Mouse (Mus musculus) CH12.LX (cell line): ENCODE measurements around the gene Safb. TPM values are rescaled to one million over a fixed set of nuclear protein-coding genes. Genes with fewer than 3 reads are reported as not detected.

Experiments
- DNase-seq: peaks from one replicate; pipeline ENCODE4 v3.0.0-alpha.2; 2013; ENCODE audit errors: extremely low read depth
- H3K27ac ChIP-seq: 2 replicates; pipeline ENCODE4 v1.5.1; 2012; ENCODE audit warnings: low read depth, mild to moderate bottlenecking, control low read depth, moderate library complexity; ENCODE audit not compliant: insufficient read depth
- H3K27me3 ChIP-seq: replicated peaks from 2 replicates; pipeline ENCODE3; 2012; ENCODE audit warnings: inconsistent platforms
- H3K36me3 ChIP-seq, 2 experiments: replicated peaks in 1 of 2; 2 replicates each; pipeline versions ENCODE3 to v1.6.1; 2012; ENCODE audit warnings: inconsistent platforms in 1 of 2, low read length in 1 of 2, mild to moderate bottlenecking in 1 of 2, mixed read lengths in 1 of 2, moderate library complexity in 1 of 2; ENCODE audit not compliant: control insufficient read depth in 1 of 2, insufficient read depth in 1 of 2
- H3K4me1 ChIP-seq, 2 experiments: 2 replicates each; pipeline ENCODE4 v1.6.1; 2012; ENCODE audit warnings: inconsistent platforms in 1 of 2, moderate library complexity in 1 of 2; ENCODE audit not compliant: insufficient read depth in 2 of 2, control insufficient read depth in 1 of 2
- H3K4me2 ChIP-seq: 2 replicates; pipeline ENCODE4 v1.6.1; 2012; ENCODE audit warnings: low read depth, mild to moderate bottlenecking, control low read depth; ENCODE audit not compliant: poor library complexity, insufficient read depth, severe bottlenecking
- H3K4me3 ChIP-seq, 3 experiments: fragments of 150-350 bp in 1 of 3; sonication (generic) in 1 of 3; replicated peaks in 1 of 3; 2 replicates each; pipeline versions ENCODE3 to v1.5.1; 2011 to 2012; ENCODE audit warnings: low read depth in 2 of 3, low read length in 2 of 3, mild to moderate bottlenecking in 2 of 3, moderate library complexity in 2 of 3, control low read depth in 1 of 3, improper control_type of control experiment in 1 of 3, inconsistent platforms in 1 of 3, mixed read lengths in 1 of 3; ENCODE audit not compliant: poor library complexity in 1 of 3
- H3K79me2 ChIP-seq: replicated peaks from 2 replicates; pipeline ENCODE4 v1.6.1; 2012; ENCODE audit warnings: mild to moderate bottlenecking, moderate library complexity; ENCODE audit not compliant: control insufficient read depth, poor library complexity, insufficient read depth, severe bottlenecking; ENCODE audit errors: extremely low read depth
- H3K9ac ChIP-seq: 2 replicates; pipeline ENCODE4 v1.6.1; 2012; ENCODE audit warnings: low read depth, mild to moderate bottlenecking, control low read depth, moderate library complexity; ENCODE audit not compliant: insufficient read depth
- H3K9me3 ChIP-seq: replicated peaks from 2 replicates; pipeline ENCODE3; 2012; ENCODE audit warnings: low read length, inconsistent platforms, mixed read lengths
- BHLHE40 ChIP-seq: IDR thresholded peaks from 2 replicates; pipeline ENCODE4 v1.6.1; 2011; ENCODE audit warnings: mild to moderate bottlenecking, low read depth, low read length, improper control_type of control experiment
- CHD1 ChIP-seq: IDR thresholded peaks from 2 replicates; pipeline ENCODE4 v1.6.1; 2012; ENCODE audit warnings: low read depth, low read length, improper control_type of control experiment, inconsistent platforms
- CTCF ChIP-seq, 2 experiments: IDR thresholded peaks in 1 of 2; conservative IDR thresholded peaks in 1 of 2; 2 replicates each; pipeline ENCODE4 v1.5.1; 2011 to 2012; ENCODE audit warnings: low read depth in 2 of 2, low read length in 2 of 2, improper control_type of control experiment in 1 of 2, inconsistent platforms in 1 of 2, mild to moderate bottlenecking in 1 of 2, moderate library complexity in 1 of 2
- ELF1 ChIP-seq: IDR thresholded peaks from 2 replicates; pipeline ENCODE4 v1.6.1; 2014; ENCODE audit warnings: low read depth, mild to moderate bottlenecking, inconsistent platforms, low read length, improper control_type of control experiment
- ETS1 ChIP-seq: conservative IDR thresholded peaks from 2 replicates; pipeline ENCODE4 v1.6.1; 2012; ENCODE audit warnings: low read depth, mild to moderate bottlenecking, inconsistent platforms, low read length, improper control_type of control experiment, moderate library complexity
- JUN ChIP-seq: IDR thresholded peaks from 2 replicates; pipeline ENCODE4 v1.6.1; 2011; ENCODE audit warnings: low read depth, mild to moderate bottlenecking, low read length, improper control_type of control experiment, moderate library complexity; ENCODE audit not compliant: insufficient read depth
- JUND ChIP-seq: conservative IDR thresholded peaks from 2 replicates; pipeline ENCODE4 v1.6.1; 2011; ENCODE audit warnings: low read depth, low read length, improper control_type of control experiment
- MAX ChIP-seq: IDR thresholded peaks from 2 replicates; pipeline ENCODE4 v1.6.1; 2011; ENCODE audit warnings: low read length, improper control_type of control experiment
- MAZ ChIP-seq: IDR thresholded peaks from 2 replicates; pipeline ENCODE4 v1.6.1; 2012; ENCODE audit warnings: low read depth, mild to moderate bottlenecking, inconsistent platforms, low read length, improper control_type of control experiment, moderate library complexity
- NELFE ChIP-seq: IDR thresholded peaks from 2 replicates; pipeline ENCODE4 v1.6.1; 2011; ENCODE audit warnings: low read depth, low read length, improper control_type of control experiment
- NRF1 ChIP-seq: IDR thresholded peaks from 2 replicates; pipeline ENCODE4 v1.6.1; 2014; ENCODE audit warnings: low read depth, mild to moderate bottlenecking, inconsistent platforms, low read length, improper control_type of control experiment, moderate library complexity
- PAX5 ChIP-seq: IDR thresholded peaks from 2 replicates; pipeline ENCODE4 v1.6.1; 2012; ENCODE audit warnings: low read length, inconsistent platforms, mixed read lengths
- POLR2A ChIP-seq: IDR thresholded peaks from 2 replicates; pipeline ENCODE4 v1.6.1; 2011; ENCODE audit warnings: low read depth, mild to moderate bottlenecking, improper control_type of control experiment, low read length
- POLR2AphosphoS2 ChIP-seq: IDR thresholded peaks from 2 replicates; pipeline ENCODE4 v1.6.1; 2011; ENCODE audit warnings: low read depth, low read length, improper control_type of control experiment
- RAD21 ChIP-seq: IDR thresholded peaks from 2 replicates; pipeline ENCODE4 v1.6.1; 2011; ENCODE audit warnings: low read depth, mild to moderate bottlenecking, low read length, improper control_type of control experiment, moderate library complexity
- RCOR1 ChIP-seq: conservative IDR thresholded peaks from 2 replicates; pipeline ENCODE4 v1.6.1; 2012; ENCODE audit warnings: low read depth, mild to moderate bottlenecking, inconsistent platforms, low read length, improper control_type of control experiment
- SIN3A ChIP-seq: IDR thresholded peaks from 2 replicates; pipeline ENCODE4 v1.6.1; 2012; ENCODE audit warnings: low read length, improper control_type of control experiment, inconsistent platforms
- TCF12 ChIP-seq: IDR thresholded peaks from 2 replicates; pipeline ENCODE4 v1.6.1; 2014; ENCODE audit warnings: low read depth, mild to moderate bottlenecking, inconsistent platforms, low read length, improper control_type of control experiment
- UBTF ChIP-seq: IDR thresholded peaks from 2 replicates; pipeline ENCODE4 v1.6.1; 2012; ENCODE audit warnings: low read depth, mild to moderate bottlenecking, inconsistent platforms, low read length, improper control_type of control experiment, moderate library complexity
- ZKSCAN1 ChIP-seq: IDR thresholded peaks from 2 replicates; pipeline ENCODE4 v1.6.1; 2012; ENCODE audit warnings: low read depth, inconsistent platforms, low read length, improper control_type of control experiment, borderline replicate concordance
- ZMIZ1 ChIP-seq: IDR thresholded peaks from 2 replicates; pipeline ENCODE4 v1.6.1; 2012; ENCODE audit warnings: low read depth, mild to moderate bottlenecking, inconsistent platforms, low read length, improper control_type of control experiment
- dilution Hi-C: fragments of 300-500 bp; cut with MboI; formaldehyde crosslinking; loops from 2 replicates; pipeline ENCODE4 v1.14.3; 2020; ENCODE audit warnings: low sequenced_read_pairs; ENCODE audit not compliant: extremely low pct_unique_long_range_greater_than_20kb, extremely low pct_ligation_motif_present
- in situ Hi-C: fragments of 300-500 bp; cut with MboI; formaldehyde crosslinking; loops from 3 replicates; pipeline ENCODE4 v1.14.3; 2019; ENCODE audit warnings: low sequenced_read_pairs, low pct_ligation_motif_present, low pct_unique_long_range_greater_than_20kb, mixed read lengths
- polyA plus RNA-seq: library from polyadenylated mRNA; unstranded; fragments of >175 nt; gene quantifications from 2 replicates; pipeline ENCODE4 v1.2.1, GENCODE M21; 2012; ENCODE audit warnings: low read depth; ENCODE audit not compliant: insufficient read length
- total RNA-seq, 2 experiments: library from RNA; depleted of rRNA; stranded (reverse); fragments of 300-350 nt in 1 of 2; fragments of >200 nt in 1 of 2; gene quantifications; 2 replicates each; pipeline ENCODE4 v1.2.3; 2012 to 2014

Safb gene
- total and polyA plus RNA-seq, 3 experiments: 25.4 to 135 (median 75.9) TPM

- H3K79me2 ChIP-seq: peaks cover 91% of the 10 kb centered on the region
- TF ChIP-seq TCF12: no peak
- TF ChIP-seq JUN: no peak
- TF ChIP-seq RAD21: no peak
- no peak for TF ChIP-seq UBTF
- no peak for TF ChIP-seq ZMIZ1
- no peak for TF ChIP-seq NRF1
- no peak for TF ChIP-seq ZKSCAN1
- no peak for TF ChIP-seq PAX5
- TF ChIP-seq RCOR1: no peak
- TF ChIP-seq POLR2AphosphoS2: no peak
- TF ChIP-seq NELFE: no peak
- TF ChIP-seq ETS1: no peak
- TF ChIP-seq POLR2A: no peak
- TF ChIP-seq JUND: no peak
- no peak for TF ChIP-seq MAZ
- TF ChIP-seq BHLHE40: no peak
- in situ Hi-C loops: no loop called here
- no peak overlapping the region for H3K27ac ChIP-seq
- DNase-seq: no peak
- dilution Hi-C loops: no loop called here
- peaks cover 10 to 35% of the 10 kb centered on the region in 2 experiments for H3K4me1 ChIP-seq
- H3K9ac ChIP-seq: no peak overlapping the region
- H3K4me3 ChIP-seq: no peak overlapping the region
- no peaks in the 10 kb centered on the region for H3K9me3 ChIP-seq
- H3K36me3 ChIP-seq: peaks cover 58 to 69% of the 10 kb centered on the region in 2 experiments
- no peaks in the 10 kb centered on the region for H3K27me3 ChIP-seq
- no peak overlapping the region for H3K4me2 ChIP-seq
Observed at GRCm38 (mm10) chr17:56587773-56588172, 3.1 kb downstream of the Safb start.

- H3K79me2 ChIP-seq: peaks cover 82% of the 10 kb centered on the region
- no peak for TF ChIP-seq SIN3A
- no peak for TF ChIP-seq MAX
- no peak for TF ChIP-seq POLR2AphosphoS2
- TF ChIP-seq ELF1: no peak
- TF ChIP-seq PAX5: no peak
- TF ChIP-seq CHD1: no peak
- no peak for TF ChIP-seq TCF12
- no peak for TF ChIP-seq ZKSCAN1
- TF ChIP-seq JUN: no peak
- TF ChIP-seq CTCF (conservative IDR thresholded peaks at IDR 0.05 in 1 of 2, IDR thresholded peaks at IDR 0.05 in 1 of 2; ENCODE audit: low read depth in 2 of 2, low read length in 2 of 2): no peak
- no peak for TF ChIP-seq NELFE
- no peak for TF ChIP-seq RAD21
- H3K36me3 ChIP-seq: peaks cover 68 to 77% of the 10 kb centered on the region in 2 experiments
- H3K27me3 ChIP-seq: no peaks in the 10 kb centered on the region
- H3K9ac ChIP-seq: no peak overlapping the region
- no peak overlapping the region for H3K4me3 ChIP-seq
- DNase-seq: no peak
- no peaks in the 10 kb centered on the region for H3K9me3 ChIP-seq
- no peak overlapping the region for H3K4me2 ChIP-seq
- dilution Hi-C loops: no loop called here
- in situ Hi-C loops: no loop called here
- no peak overlapping the region for H3K27ac ChIP-seq
- peaks cover 10 to 32% of the 10 kb centered on the region in 2 experiments for H3K4me1 ChIP-seq
Observed at GRCm38 (mm10) chr17:56588921-56589320, 4.3 kb downstream of the Safb start.
